Mouse (Mus musculus) hindbrain, embryonic 11.5 days (tissue): ENCODE data around the gene Peli2. TPM values are rescaled to one million over a fixed set of nuclear protein-coding genes. Genes with fewer than 3 reads are reported as not detected.

Experiments used
- ATAC-seq: fragments of 200-750 bp; cut with Nextera tagmentation; 2 replicates; pipeline ENCODE4 v1.8.0; 2017; ENCODE audit warnings: mild to moderate bottlenecking, moderate TSS enrichment, moderate library complexity; ENCODE audit not compliant: low FRiP score
- DNase-seq: peaks from one replicate; pipeline ENCODE4 v3.0.0-alpha.2; 2015; ENCODE audit warnings: low spot score
- H3K27ac ChIP-seq: fragments of 300-500 bp; sonication (generic); 2 replicates; pipeline ENCODE4 v1.5.1; 2014; ENCODE audit warnings: mild to moderate bottlenecking, low read depth, low read length
- H3K27me3 ChIP-seq: fragments of 300-500 bp; sonication (generic); 2 replicates; pipeline ENCODE4 v1.6.1; 2014; ENCODE audit warnings: mild to moderate bottlenecking, low read length, moderate library complexity, mixed read lengths; ENCODE audit not compliant: control insufficient read depth, insufficient read depth
- H3K36me3 ChIP-seq: fragments of 300-500 bp; sonication (generic); 2 replicates; pipeline ENCODE4 v1.6.1; 2014; ENCODE audit warnings: mild to moderate bottlenecking, low read length, moderate library complexity, mixed read lengths; ENCODE audit not compliant: control insufficient read depth, insufficient read depth
- H3K4me1 ChIP-seq: fragments of 300-500 bp; sonication (generic); replicated peaks from 2 replicates; pipeline ENCODE4 v1.6.1; 2014; ENCODE audit warnings: low read length, mixed read lengths; ENCODE audit not compliant: control insufficient read depth, insufficient read depth
- H3K4me2 ChIP-seq: fragments of 300-500 bp; sonication (generic); replicated peaks from 2 replicates; pipeline ENCODE4 v1.6.1; 2014; ENCODE audit warnings: mild to moderate bottlenecking, low read depth, low read length
- H3K4me3 ChIP-seq: fragments of 300-500 bp; sonication (generic); 2 replicates; pipeline ENCODE4 v1.5.1; 2014; ENCODE audit warnings: low read depth, low read length
- H3K9ac ChIP-seq: fragments of 300-500 bp; sonication (generic); 2 replicates; pipeline ENCODE4 v1.6.1; 2014; ENCODE audit warnings: low read depth, low read length
- H3K9me3 ChIP-seq: fragments of 300-500 bp; sonication (generic); 2 replicates; pipeline ENCODE4 v1.6.1; 2016; ENCODE audit warnings: low read length; ENCODE audit not compliant: control insufficient read depth
- WGBS: fragments of 180-500 bp; shearing (Covaris S2); extraction: QIAGEN DNeasy Blood & Tissue Kit; methylation state at CpG from one replicate; pipeline ENCODE4 v1.1.7; 2014; 5-methylcytosine and 5-hydroxymethylcytosine counted together
- polyA plus RNA-seq: library from polyadenylated mRNA; unstranded; fragments of >200 nt; fragmentation: Nextera tagmentation; extraction: Ambion mirVana; gene quantifications from 2 replicates; pipeline ENCODE4 v1.2.1, GENCODE M21; 2014

The Peli2 gene
- polyA plus RNA-seq, 1 experiment from 2014 or later = 17.3 TPM

- ATAC-seq (no peak), DNase-seq (no peak)
- Histone ChIP-seq H3K4me3 (no peak overlapping the region), H3K27me3 (no peaks in the 10 kb centered on the region), H3K36me3 (no peaks in the 10 kb centered on the region), H3K9me3 (no peaks in the 10 kb centered on the region), H3K4me2 (no peak overlapping the region), H3K27ac (no peak overlapping the region), H3K4me1 (no peaks in the 10 kb centered on the region), H3K9ac (no peak overlapping the region)
- WGBS = 88% methylated on average over 7 of the region's 7 CpGs
These were observed 120.7 kb downstream of the Peli2 start for GRCm38 (mm10) chr14:48241335-48241734.

GRCm38 (mm10) chr14:48246236-48246635 is 125.6 kb downstream of the Peli2 start:
- no peaks in the 10 kb centered on the region for H3K4me1 ChIP-seq
- 0 out of 2 replicates have a peak, but pooled peaks have one; percentile 45 for ATAC-seq
- no peak overlapping the region for H3K27ac ChIP-seq
- H3K4me3 ChIP-seq = no peak overlapping the region
- H3K9ac ChIP-seq = no peak overlapping the region
- no peaks in the 10 kb centered on the region for H3K36me3 ChIP-seq
- H3K9me3 ChIP-seq = no peaks in the 10 kb centered on the region
- no peak overlapping the region for H3K4me2 ChIP-seq
- 64% methylated on average over 3 of the region's 3 CpGs for WGBS
- no peak for DNase-seq
- no peaks in the 10 kb centered on the region for H3K27me3 ChIP-seq

- H3K27ac ChIP-seq = no peak overlapping the region
- H3K36me3 ChIP-seq = no peaks in the 10 kb centered on the region
- H3K27me3 ChIP-seq = no peaks in the 10 kb centered on the region
- no peaks in the 10 kb centered on the region for H3K9me3 ChIP-seq
- no peak overlapping the region for H3K4me3 ChIP-seq
- no peaks in the 10 kb centered on the region for H3K4me1 ChIP-seq
- DNase-seq (no peak), ATAC-seq (no peak)
- no peak overlapping the region for H3K9ac ChIP-seq
- H3K4me2 ChIP-seq = no peak overlapping the region
- whole genome bisulfite sequencing = 91% methylated on average over 9 of the region's 9 CpGs
These were observed 126.3 kb downstream of the Peli2 start for GRCm38 (mm10) chr14:48246963-48247362.

GRCm38 (mm10) chr14:48249459-48249858 is 128.8 kb downstream of the Peli2 start:
- Histone ChIP-seq H3K27me3 (no peaks in the 10 kb centered on the region), H3K9me3 (no peaks in the 10 kb centered on the region), H3K36me3 (no peaks in the 10 kb centered on the region), H3K9ac (no peak overlapping the region), H3K4me3 (no peak overlapping the region), H3K4me1 (no peaks in the 10 kb centered on the region), H3K27ac (no peak overlapping the region), H3K4me2 (no peak overlapping the region)
- WGBS = 95% methylated on average over 2 of the region's 2 CpGs
- DNase-seq (no peak), ATAC-seq (no peak)

GRCm38 (mm10) chr14:48249909-48250308 is 129.3 kb downstream of the Peli2 start:
- H3K27ac ChIP-seq = no peak overlapping the region
- H3K9ac ChIP-seq = no peak overlapping the region
- ATAC-seq (no peak), DNase-seq (no peak)
- no peaks in the 10 kb centered on the region for H3K27me3 ChIP-seq
- H3K36me3 ChIP-seq = no peaks in the 10 kb centered on the region
- H3K9me3 ChIP-seq = no peaks in the 10 kb centered on the region
- no peaks in the 10 kb centered on the region; the same call in 1 of the 2 replicates for H3K4me1 ChIP-seq
- 93% methylated on average over 9 of the region's 9 CpGs for WGBS
- H3K4me3 ChIP-seq = no peak overlapping the region
- H3K4me2 ChIP-seq = no peak overlapping the region

GRCm38 (mm10) chr14:48251381-48251979 is 130.9 kb downstream of the Peli2 start:
- ATAC-seq (no peak), DNase-seq (peak; percentile 18)

GRCm38 (mm10) chr14:48253183-48253582 is 132.6 kb downstream of the Peli2 start:
- ATAC-seq = no peak
- WGBS = 85% methylated on average over 10 of the region's 10 CpGs
- Histone ChIP-seq H3K4me3 (no peak overlapping the region), H3K4me1 (peaks cover 2% of the 10 kb centered on the region), H3K9me3 (no peaks in the 10 kb centered on the region), H3K4me2 (no peak overlapping the region), H3K36me3 (no peaks in the 10 kb centered on the region), H3K9ac (no peak overlapping the region), H3K27ac (no peak overlapping the region), H3K27me3 (no peaks in the 10 kb centered on the region)
- no peak for DNase-seq

More at GRCm38 (mm10) chr14:48251381-48251979, 130.9 kb downstream of the Peli2 start:
- Histone ChIP-seq H3K36me3 (no peaks in the 10 kb centered on the region), H3K27me3 (no peaks in the 10 kb centered on the region), H3K9me3 (no peaks in the 10 kb centered on the region), H3K4me1 (peaks cover 2% of the 10 kb centered on the region), H3K4me2 (no peak overlapping the region), H3K4me3 (no peak overlapping the region), H3K9ac (no peak overlapping the region), H3K27ac (no peak overlapping the region)
- 50% methylated on average over 9 of the region's 9 CpGs for WGBS

GRCm38 (mm10) chr14:48254696-48255095 is 134.1 kb downstream of the Peli2 start:
- 95% methylated on average over 8 of the region's 8 CpGs for WGBS
- H3K4me1 ChIP-seq = peaks cover 2% of the 10 kb centered on the region
- H3K27ac ChIP-seq = no peak overlapping the region
- H3K9ac ChIP-seq = no peak overlapping the region
- no peaks in the 10 kb centered on the region for H3K27me3 ChIP-seq
- no peak overlapping the region for H3K4me3 ChIP-seq
- no peak overlapping the region for H3K4me2 ChIP-seq
- ATAC-seq (no peak), DNase-seq (no peak)
- H3K9me3 ChIP-seq = no peaks in the 10 kb centered on the region
- H3K36me3 ChIP-seq = 0 out of 2 replicates have a peak, but pooled peaks cover 4% of the 10 kb centered on the region

GRCm38 (mm10) chr14:48255290-48255689 is 134.7 kb downstream of the Peli2 start:
- DNase-seq (peak; percentile 12), ATAC-seq (no peak)
- Histone ChIP-seq H3K9me3 (no peaks in the 10 kb centered on the region), H3K4me3 (no peak overlapping the region), H3K27me3 (no peaks in the 10 kb centered on the region), H3K9ac (no peak overlapping the region), H3K4me2 (no peak overlapping the region), H3K4me1 (peaks cover 2% of the 10 kb centered on the region), H3K36me3 (0 out of 2 replicates have a peak, but pooled peaks cover 4% of the 10 kb centered on the region), H3K27ac (no peak overlapping the region)
- 51% methylated on average over 5 of the region's 5 CpGs for WGBS
